Mouse (Mus musculus): ENCODE results near the gene Fbxo41.

DNA sequence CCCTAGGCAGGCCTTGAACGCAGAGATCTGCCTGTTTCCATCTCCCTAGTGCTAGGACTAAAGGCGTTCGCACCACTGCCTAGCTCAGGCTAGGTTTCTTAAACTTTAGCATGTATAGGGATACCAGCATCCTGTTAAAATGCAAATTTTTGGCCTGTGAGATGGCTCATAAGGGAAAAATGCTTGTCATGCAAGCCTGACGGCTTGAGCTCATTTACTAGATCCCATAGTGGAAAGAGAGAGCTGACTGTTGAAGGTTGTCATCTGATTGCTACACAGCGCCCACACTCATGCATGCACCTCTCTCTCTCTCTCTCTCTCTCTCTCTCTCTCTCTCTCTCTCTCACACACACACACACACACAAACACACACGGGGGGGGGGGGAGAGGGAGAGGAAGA lies 66.2 kb downstream of the Fbxo41 start:
- no peak for TF ChIP-seq CTCF (IDR thresholded peaks at IDR 0.05; ENCODE audit: low read depth)
- TF ChIP-seq EP300 (optimal IDR thresholded peaks at IDR 0.05) = no peak

Data from stomach, postnatal 0 days (tissue).